Mouse (Mus musculus) MEL (cell line): Measurements from ENCODE around the gene Spns1. TPM values are rescaled to one million over a fixed set of nuclear protein-coding genes. Genes with fewer than 3 reads are reported as not detected.

ENCODE experiments used
- DNase-seq: peaks from one replicate; pipeline ENCODE4 v3.0.0; 2011; ENCODE audit warnings: low read depth, low spot score
- H3K27ac ChIP-seq: 2 replicates; pipeline ENCODE4 v1.5.1; 2012; ENCODE audit warnings: low read depth, mild to moderate bottlenecking, control low read depth, low read length, moderate library complexity; ENCODE audit not compliant: control insufficient read depth
- H3K27me3 ChIP-seq, 2 experiments: fragments of 150-350 bp in 1 of 2; sonication (generic) in 1 of 2; 2 replicates each; pipeline ENCODE4 v1.6.1; 2012; ENCODE audit warnings: low read length in 2 of 2, mild to moderate bottlenecking in 2 of 2, improper control_type of control experiment in 1 of 2, moderate library complexity in 1 of 2; ENCODE audit not compliant: insufficient read depth in 2 of 2, control insufficient read depth in 1 of 2
- H3K36me3 ChIP-seq, 2 experiments: 2 replicates each; pipeline ENCODE4 v1.6.1; 2012 to 2014; ENCODE audit warnings: low read length in 2 of 2, improper control_type of control experiment in 1 of 2, inconsistent platforms in 1 of 2, mild to moderate bottlenecking in 1 of 2; ENCODE audit not compliant: insufficient read depth in 2 of 2, control insufficient read depth in 1 of 2
- H3K4me1 ChIP-seq, 2 experiments: fragments of 150-350 bp in 1 of 2; sonication (generic) in 1 of 2; 2 replicates each; pipeline ENCODE4 v1.6.1; 2012; ENCODE audit warnings: low read length in 2 of 2, improper control_type of control experiment in 1 of 2, mild to moderate bottlenecking in 1 of 2; ENCODE audit not compliant: insufficient read depth in 2 of 2, control insufficient read depth in 1 of 2
- H3K4me3 ChIP-seq, 2 experiments: fragments of 150-350 bp in 1 of 2; sonication (generic) in 1 of 2; 2 replicates each; pipeline ENCODE4 v1.5.1; 2012; ENCODE audit warnings: low read depth in 2 of 2, low read length in 2 of 2, mild to moderate bottlenecking in 2 of 2, moderate library complexity in 2 of 2, control low read depth in 1 of 2, improper control_type of control experiment in 1 of 2; ENCODE audit not compliant: control insufficient read depth in 1 of 2, insufficient read depth in 1 of 2
- H3K79me2 ChIP-seq: 2 replicates; pipeline ENCODE4 v1.6.1; 2012; ENCODE audit warnings: mild to moderate bottlenecking, low read length, moderate library complexity; ENCODE audit not compliant: control insufficient read depth, poor library complexity, insufficient read depth
- H3K9ac ChIP-seq: 2 replicates; pipeline ENCODE4 v1.6.1; 2012; ENCODE audit warnings: low read depth, mild to moderate bottlenecking, control low read depth, low read length, moderate library complexity; ENCODE audit not compliant: control insufficient read depth, poor library complexity, severe bottlenecking
- H3K9me3 ChIP-seq: fragments of 150-350 bp; sonication (generic); replicated peaks from 2 replicates; pipeline ENCODE4 v1.6.1; 2012; ENCODE audit warnings: mild to moderate bottlenecking, low read length, improper control_type of control experiment, moderate library complexity; ENCODE audit not compliant: insufficient read depth
- BHLHE40 ChIP-seq: IDR thresholded peaks from 2 replicates; pipeline ENCODE4 v1.6.1; 2012; ENCODE audit warnings: low read depth, mild to moderate bottlenecking, inconsistent platforms, low read length, improper control_type of control experiment, borderline replicate concordance
- ELF1 ChIP-seq: IDR thresholded peaks from 2 replicates; pipeline ENCODE4 v1.6.1; 2014; ENCODE audit warnings: low read depth, mild to moderate bottlenecking, inconsistent platforms, low read length, improper control_type of control experiment, moderate library complexity
- GATA1 ChIP-seq: IDR thresholded peaks from 2 replicates; pipeline ENCODE4 v1.6.1; 2011; ENCODE audit warnings: low read depth, low read length, improper control_type of control experiment
- JUND ChIP-seq: IDR thresholded peaks from 2 replicates; pipeline ENCODE4 v1.6.1; 2011; ENCODE audit warnings: low read depth, mild to moderate bottlenecking, improper control_type of control experiment, low read length
- MEF2A ChIP-seq: IDR thresholded peaks from 2 replicates; pipeline ENCODE4 v1.6.1; 2014; ENCODE audit warnings: low read depth, mild to moderate bottlenecking, inconsistent platforms, low read length, improper control_type of control experiment; ENCODE audit not compliant: poor library complexity, insufficient replicate concordance, severe bottlenecking; ENCODE audit errors: extremely low read depth
- MXI1 ChIP-seq: IDR thresholded peaks from 2 replicates; pipeline ENCODE4 v1.6.1; 2011; ENCODE audit warnings: mild to moderate bottlenecking, low read depth, low read length, improper control_type of control experiment
- MYB ChIP-seq: IDR thresholded peaks from 2 replicates; pipeline ENCODE4 v1.6.1; 2011; ENCODE audit warnings: mild to moderate bottlenecking, low read depth, low read length, improper control_type of control experiment
- NRF1 ChIP-seq: IDR thresholded peaks from 2 replicates; pipeline ENCODE4 v1.6.1; 2014; ENCODE audit warnings: low read depth, mild to moderate bottlenecking, inconsistent platforms, low read length, improper control_type of control experiment, moderate library complexity; ENCODE audit not compliant: poor library complexity, insufficient read depth, severe bottlenecking
- POLR2AphosphoS5 ChIP-seq: IDR thresholded peaks from 2 replicates; pipeline ENCODE4 v1.6.1; 2012; ENCODE audit warnings: low read depth, borderline replicate concordance, mild to moderate bottlenecking, inconsistent platforms, low read length, moderate library complexity, mixed read lengths
- RAD21 ChIP-seq: IDR thresholded peaks from 2 replicates; pipeline ENCODE4 v1.6.1; 2011; ENCODE audit warnings: mild to moderate bottlenecking, low read depth, low read length, improper control_type of control experiment
- SMC3 ChIP-seq: IDR thresholded peaks from 2 replicates; pipeline ENCODE4 v1.6.1; 2011; ENCODE audit warnings: low read depth, low read length, improper control_type of control experiment
- TCF12 ChIP-seq: IDR thresholded peaks from 2 replicates; pipeline ENCODE4 v1.6.1; 2014; ENCODE audit warnings: low read depth, mild to moderate bottlenecking, inconsistent platforms, low read length, improper control_type of control experiment, moderate library complexity
- USF2 ChIP-seq, 2 experiments: IDR thresholded peaks; 2 replicates each; pipeline ENCODE4 v1.6.1; 2011 to 2012; ENCODE audit warnings: improper control_type of control experiment in 2 of 2, low read length in 2 of 2, borderline replicate concordance in 1 of 2, inconsistent platforms in 1 of 2, low read depth in 1 of 2, mild to moderate bottlenecking in 1 of 2; ENCODE audit not compliant: insufficient read depth in 1 of 2
- ZMIZ1 ChIP-seq: IDR thresholded peaks from 2 replicates; pipeline ENCODE4 v1.6.1; 2012; ENCODE audit warnings: low read depth, mild to moderate bottlenecking, inconsistent platforms, low read length, improper control_type of control experiment, moderate library complexity
- ZNF384 ChIP-seq: IDR thresholded peaks from 2 replicates; pipeline ENCODE4 v1.6.1; 2012; ENCODE audit warnings: low read depth, mild to moderate bottlenecking, inconsistent platforms, low read length, improper control_type of control experiment
- polyA plus RNA-seq, 2 experiments: library from polyadenylated mRNA; stranded (reverse) in 1 of 2; unstranded in 1 of 2; fragments of >175 nt in 1 of 2; fragments of >200 nt in 1 of 2; gene quantifications; 2 replicates each; pipeline versions ENCODE4 v1.2.1 to v1.2.4; 2012; ENCODE audit warnings: low replicate concordance in 2 of 2, low read depth in 1 of 2; ENCODE audit not compliant: insufficient read length in 2 of 2, insufficient read depth in 1 of 2, missing spikeins in 1 of 2
- total RNA-seq: library from RNA; depleted of rRNA; stranded (reverse); fragments of 300-350 nt; gene quantifications from 2 replicates; pipeline ENCODE4 v1.2.3, GENCODE M21; 2012

Gene Spns1
- total and polyA plus RNA-seq, 3 experiments: 28.9 to 81.6 TPM; not detected in 1

- H3K4me1 ChIP-seq: peaks cover 0 to 17% of the 10 kb centered on the region in 2 experiments; a peak in 2 of 4 replicates
- DNase-seq: no peak
- 0 out of 4 replicates have a peak, but pooled peaks cover 0 to 3% of the 10 kb centered on the region in 2 experiments for H3K36me3 ChIP-seq
- TF ChIP-seq SMC3 (no peak), TCF12 (no peak), RAD21 (no peak), ZMIZ1 (no peak), ELF1 (no peak), ZNF384 (no peak), MXI1 (no peak), MEF2A (no peak), POLR2AphosphoS5 (no peak), MYB (no peak), NRF1 (no peak), JUND (no peak), BHLHE40 (no peak)
- no peak overlapping the region for H3K4me3 ChIP-seq
- H3K27ac ChIP-seq: no peak overlapping the region
- no peaks in the 10 kb centered on the region for H3K27me3 ChIP-seq
- H3K9ac ChIP-seq: no peak overlapping the region
- no peaks in the 10 kb centered on the region for H3K79me2 ChIP-seq
- no peaks in the 10 kb centered on the region for H3K9me3 ChIP-seq
Observed at GRCm38 (mm10) chr7:126418496-126418895, 41.2 kb upstream of the Spns1 start.

- no peak for DNase-seq
- H3K9ac ChIP-seq: no peak overlapping the region
- H3K27ac ChIP-seq: no peak overlapping the region
- H3K36me3 ChIP-seq: 0 out of 4 replicates have a peak, but pooled peaks cover 0 to 3% of the 10 kb centered on the region in 2 experiments
- no peaks in the 10 kb centered on the region for H3K79me2 ChIP-seq
- H3K27me3 ChIP-seq: no peaks in the 10 kb centered on the region; a peak in 1 of 4 replicates
- H3K4me1 ChIP-seq: peaks cover 0 to 17% of the 10 kb centered on the region in 2 experiments; a peak in 2 of 4 replicates
- H3K9me3 ChIP-seq: no peaks in the 10 kb centered on the region
- H3K4me3 ChIP-seq: no peak overlapping the region
- no peak for TF ChIP-seq SMC3
- TF ChIP-seq USF2 (IDR thresholded peaks at IDR 0.05; ENCODE audit: borderline replicate concordance in 1 of 2, insufficient read depth in 1 of 2, low read depth in 1 of 2, low read length in 2 of 2): no peak
- no peak for TF ChIP-seq GATA1
- TF ChIP-seq MEF2A: no peak
- TF ChIP-seq NRF1: no peak
Observed at GRCm38 (mm10) chr7:126417606-126418005, 40.4 kb upstream of the Spns1 start.
